Mouse (Mus musculus): ENCODE data around the gene Gm10160. TPM values are rescaled to one million over a fixed set of nuclear protein-coding genes. Genes with fewer than 3 reads are reported as not detected.

Gm10160 gene
- polyA plus RNA-seq, 1 experiment from 2014 or later = not detected

GRCm38 (mm10) chr7:81858236-81858635 lies 2.6 kb upstream of the Gm10160 start:
- Histone ChIP-seq H3K27ac (no peak overlapping the region), H3K4me1 (replicated peaks) (peaks cover 30% of the 10 kb centered on the region), H3K27me3 (peaks cover 76% of the 10 kb centered on the region), H3K9me3 (replicated peaks) (no peaks in the 10 kb centered on the region), H3K36me3 (no peaks in the 10 kb centered on the region), H3K9ac (no peak overlapping the region), H3K4me2 (peak overlapping the region; percentile 71), H3K4me3 (replicated peaks) (no peak overlapping the region)
- DNase-seq (no peak), ATAC-seq (ENCODE audit: low read depth) (no peak)
- 12% methylated on average over 9 of the region's 9 CpGs for WGBS (ENCODE audit: insufficient replicate concordance)

- Histone ChIP-seq H3K27ac (no peak overlapping the region), H3K4me1 (replicated peaks) (peaks cover 21% of the 10 kb centered on the region), H3K9ac (no peak overlapping the region), H3K4me2 (no peak overlapping the region), H3K27me3 (peaks cover 56% of the 10 kb centered on the region), H3K4me3 (replicated peaks) (no peak overlapping the region), H3K36me3 (no peaks in the 10 kb centered on the region), H3K9me3 (replicated peaks) (no peaks in the 10 kb centered on the region)
- no peak for DNase-seq
- no peak for ATAC-seq (ENCODE audit: low read depth)
- 63% methylated on average over 4 of the region's 4 CpGs for WGBS (ENCODE audit: insufficient replicate concordance)
Measured at GRCm38 (mm10) chr7:81856221-81856620, 627 bp upstream of the Gm10160 start.

- H3K4me2 ChIP-seq = peak overlapping the region; percentile 37
- H3K9ac ChIP-seq = no peak overlapping the region
- H3K4me1 ChIP-seq (replicated peaks) = peaks cover 20% of the 10 kb centered on the region
- H3K4me3 ChIP-seq (replicated peaks) = no peak overlapping the region
- ATAC-seq (ENCODE audit: low read depth) (peak; percentile 42), DNase-seq (no peak)
- peaks cover 41% of the 10 kb centered on the region for H3K27me3 ChIP-seq
- no peaks in the 10 kb centered on the region for H3K9me3 ChIP-seq (replicated peaks)
- WGBS (ENCODE audit: insufficient replicate concordance) = 21% methylated on average over 8 of the region's 8 CpGs
- H3K27ac ChIP-seq = no peak overlapping the region
- no peaks in the 10 kb centered on the region for H3K36me3 ChIP-seq
Measured at GRCm38 (mm10) chr7:81854568-81855307, 856 bp downstream of the Gm10160 start.

- no peak overlapping the region for H3K27ac ChIP-seq
- DNase-seq (no peak), ATAC-seq (ENCODE audit: low read depth) (no peak)
- 47% methylated on average over 3 of the region's 3 CpGs for WGBS (ENCODE audit: insufficient replicate concordance)
- no peak overlapping the region for H3K9ac ChIP-seq
- H3K9me3 ChIP-seq (replicated peaks) = no peaks in the 10 kb centered on the region
- peaks cover 21% of the 10 kb centered on the region for H3K27me3 ChIP-seq
- peaks cover 4% of the 10 kb centered on the region for H3K4me1 ChIP-seq (replicated peaks)
- H3K4me3 ChIP-seq (replicated peaks) = no peak overlapping the region
- no peaks in the 10 kb centered on the region for H3K36me3 ChIP-seq
- H3K4me2 ChIP-seq = no peak overlapping the region
Measured at GRCm38 (mm10) chr7:81851706-81852105, 3.9 kb downstream of the Gm10160 start.

- Histone ChIP-seq H3K27ac (no peak overlapping the region), H3K4me3 (replicated peaks) (no peak overlapping the region), H3K9ac (no peak overlapping the region), H3K36me3 (no peaks in the 10 kb centered on the region), H3K9me3 (replicated peaks) (no peaks in the 10 kb centered on the region), H3K27me3 (peaks cover 9% of the 10 kb centered on the region; the same call in 1 of the 2 replicates), H3K4me1 (replicated peaks) (peaks cover 4% of the 10 kb centered on the region), H3K4me2 (no peak overlapping the region)
- ATAC-seq (ENCODE audit: low read depth) = no peak
- WGBS (ENCODE audit: insufficient replicate concordance) = 66% methylated on average over 6 of the region's 6 CpGs
- no peak for DNase-seq
Measured at GRCm38 (mm10) chr7:81850171-81850570, 5.4 kb downstream of the Gm10160 start.

GRCm38 (mm10) chr7:81849633-81850032 lies 6.0 kb downstream of the Gm10160 start:
- ATAC-seq (ENCODE audit: low read depth) = no peak
- Histone ChIP-seq H3K36me3 (no peaks in the 10 kb centered on the region), H3K4me1 (replicated peaks) (peaks cover 4% of the 10 kb centered on the region), H3K9me3 (replicated peaks) (no peaks in the 10 kb centered on the region), H3K9ac (no peak overlapping the region), H3K4me2 (no peak overlapping the region), H3K27me3 (peaks cover 9% of the 10 kb centered on the region; the same call in 1 of the 2 replicates), H3K4me3 (replicated peaks) (no peak overlapping the region), H3K27ac (no peak overlapping the region)
- DNase-seq = no peak
- whole genome bisulfite sequencing (ENCODE audit: insufficient replicate concordance) = 50% methylated on average over 7 of the region's 7 CpGs

- H3K27ac ChIP-seq = no peak overlapping the region
- WGBS (ENCODE audit: insufficient replicate concordance) = 32% methylated on average over 5 of the region's 5 CpGs
- DNase-seq = no peak
Measured at GRCm38 (mm10) chr7:81849214-81849613, 6.4 kb downstream of the Gm10160 start.

GRCm38 (mm10) chr7:81847777-81848176 lies 7.8 kb downstream of the Gm10160 start:
- DNase-seq (no peak), ATAC-seq (ENCODE audit: low read depth) (no peak)
- H3K4me1 ChIP-seq (replicated peaks) = no peaks in the 10 kb centered on the region
- no peaks in the 10 kb centered on the region for H3K36me3 ChIP-seq
- no peak overlapping the region for H3K4me2 ChIP-seq
- no peak overlapping the region for H3K9ac ChIP-seq
- H3K9me3 ChIP-seq (replicated peaks) = no peaks in the 10 kb centered on the region
- peaks cover 9% of the 10 kb centered on the region; the same call in 1 of the 2 replicates for H3K27me3 ChIP-seq
- no peak overlapping the region for H3K4me3 ChIP-seq (replicated peaks)
- WGBS (ENCODE audit: insufficient replicate concordance) = 72% methylated on average over 4 of the region's 4 CpGs
- no peak overlapping the region for H3K27ac ChIP-seq

More at GRCm38 (mm10) chr7:81849214-81849613, 6.4 kb downstream of the Gm10160 start:
- Histone ChIP-seq H3K9ac (no peak overlapping the region), H3K27me3 (peaks cover 9% of the 10 kb centered on the region; the same call in 1 of the 2 replicates), H3K36me3 (no peaks in the 10 kb centered on the region), H3K4me2 (no peak overlapping the region), H3K4me3 (replicated peaks) (no peak overlapping the region), H3K9me3 (replicated peaks) (no peaks in the 10 kb centered on the region), H3K4me1 (replicated peaks) (peaks cover under 1% of the 10 kb centered on the region; the same call in 1 of the 2 replicates)
- 0 out of 2 replicates have a peak, but pooled peaks have one; percentile 20 for ATAC-seq (ENCODE audit: low read depth)

- ATAC-seq (ENCODE audit: low read depth) (no peak), DNase-seq (no peak)
- Histone ChIP-seq H3K4me3 (replicated peaks) (no peak overlapping the region), H3K4me2 (no peak overlapping the region), H3K27me3 (peaks cover 9% of the 10 kb centered on the region; the same call in 1 of the 2 replicates), H3K9ac (no peak overlapping the region), H3K36me3 (no peaks in the 10 kb centered on the region), H3K27ac (no peak overlapping the region), H3K4me1 (replicated peaks) (no peaks in the 10 kb centered on the region), H3K9me3 (replicated peaks) (no peaks in the 10 kb centered on the region)
- WGBS (ENCODE audit: insufficient replicate concordance) = 50% methylated on average over 8 of the region's 8 CpGs
Measured at GRCm38 (mm10) chr7:81847010-81847409, 8.6 kb downstream of the Gm10160 start.

- Histone ChIP-seq H3K4me3 (replicated peaks) (no peak overlapping the region), H3K9me3 (replicated peaks) (no peaks in the 10 kb centered on the region), H3K36me3 (no peaks in the 10 kb centered on the region), H3K4me1 (replicated peaks) (no peaks in the 10 kb centered on the region), H3K9ac (no peak overlapping the region), H3K4me2 (no peak overlapping the region), H3K27ac (no peak overlapping the region), H3K27me3 (peaks cover 9% of the 10 kb centered on the region; the same call in 1 of the 2 replicates)
- DNase-seq = no peak
- no peak for ATAC-seq (ENCODE audit: low read depth)
- 67% methylated on average over 8 of the region's 8 CpGs for WGBS (ENCODE audit: insufficient replicate concordance)
Measured at GRCm38 (mm10) chr7:81846008-81846407, 9.6 kb downstream of the Gm10160 start.

GRCm38 (mm10) chr7:81845313-81845712 lies 10.3 kb downstream of the Gm10160 start:
- Histone ChIP-seq H3K9ac (no peak overlapping the region), H3K4me1 (replicated peaks) (no peaks in the 10 kb centered on the region), H3K27me3 (peaks cover 9% of the 10 kb centered on the region; the same call in 1 of the 2 replicates), H3K36me3 (no peaks in the 10 kb centered on the region), H3K4me2 (no peak overlapping the region), H3K9me3 (replicated peaks) (no peaks in the 10 kb centered on the region), H3K4me3 (replicated peaks) (no peak overlapping the region), H3K27ac (no peak overlapping the region)
- DNase-seq (no peak), ATAC-seq (ENCODE audit: low read depth) (no peak)
- WGBS (ENCODE audit: insufficient replicate concordance) = 61% methylated on average over 3 of the region's 3 CpGs

- Histone ChIP-seq H3K27ac (no peak overlapping the region), H3K36me3 (no peaks in the 10 kb centered on the region), H3K4me2 (no peak overlapping the region), H3K4me1 (replicated peaks) (no peaks in the 10 kb centered on the region), H3K4me3 (replicated peaks) (no peak overlapping the region), H3K9ac (no peak overlapping the region), H3K9me3 (replicated peaks) (no peaks in the 10 kb centered on the region), H3K27me3 (peaks cover 9% of the 10 kb centered on the region; the same call in 1 of the 2 replicates)
- DNase-seq = no peak
- ATAC-seq (ENCODE audit: low read depth) = no peak
- WGBS (ENCODE audit: insufficient replicate concordance) = 72% methylated on average over 11 of the region's 11 CpGs
Measured at GRCm38 (mm10) chr7:81844801-81845200, 10.8 kb downstream of the Gm10160 start.
